Mouse (Mus musculus) CH12.LX (cell line): ENCODE data around the gene Prkaa2. TPM values are rescaled to one million over a fixed set of nuclear protein-coding genes. Genes with fewer than 3 reads are reported as not detected.

Source experiments
- DNase-seq: peaks from one replicate; pipeline ENCODE4 v3.0.0-alpha.2; 2013; ENCODE audit errors: extremely low read depth
- H3K27ac ChIP-seq: 2 replicates; pipeline ENCODE4 v1.5.1; 2012; ENCODE audit warnings: low read depth, mild to moderate bottlenecking, control low read depth, moderate library complexity; ENCODE audit not compliant: insufficient read depth
- H3K27me3 ChIP-seq: replicated peaks from 2 replicates; pipeline ENCODE3; 2012; ENCODE audit warnings: inconsistent platforms
- H3K36me3 ChIP-seq, 2 experiments: replicated peaks in 1 of 2; 2 replicates each; pipeline versions ENCODE3 to v1.6.1; 2012; ENCODE audit warnings: inconsistent platforms in 1 of 2, low read length in 1 of 2, mild to moderate bottlenecking in 1 of 2, mixed read lengths in 1 of 2, moderate library complexity in 1 of 2; ENCODE audit not compliant: control insufficient read depth in 1 of 2, insufficient read depth in 1 of 2
- H3K4me1 ChIP-seq, 2 experiments: 2 replicates each; pipeline ENCODE4 v1.6.1; 2012; ENCODE audit warnings: inconsistent platforms in 1 of 2, moderate library complexity in 1 of 2; ENCODE audit not compliant: insufficient read depth in 2 of 2, control insufficient read depth in 1 of 2
- H3K4me2 ChIP-seq: 2 replicates; pipeline ENCODE4 v1.6.1; 2012; ENCODE audit warnings: low read depth, mild to moderate bottlenecking, control low read depth; ENCODE audit not compliant: poor library complexity, insufficient read depth, severe bottlenecking
- H3K4me3 ChIP-seq, 3 experiments: fragments of 150-350 bp in 1 of 3; sonication (generic) in 1 of 3; replicated peaks in 1 of 3; 2 replicates each; pipeline versions ENCODE3 to v1.5.1; 2011 to 2012; ENCODE audit warnings: low read depth in 2 of 3, low read length in 2 of 3, mild to moderate bottlenecking in 2 of 3, moderate library complexity in 2 of 3, control low read depth in 1 of 3, improper control_type of control experiment in 1 of 3, inconsistent platforms in 1 of 3, mixed read lengths in 1 of 3; ENCODE audit not compliant: poor library complexity in 1 of 3
- H3K79me2 ChIP-seq: replicated peaks from 2 replicates; pipeline ENCODE4 v1.6.1; 2012; ENCODE audit warnings: mild to moderate bottlenecking, moderate library complexity; ENCODE audit not compliant: control insufficient read depth, poor library complexity, insufficient read depth, severe bottlenecking; ENCODE audit errors: extremely low read depth
- H3K9ac ChIP-seq: 2 replicates; pipeline ENCODE4 v1.6.1; 2012; ENCODE audit warnings: low read depth, mild to moderate bottlenecking, control low read depth, moderate library complexity; ENCODE audit not compliant: insufficient read depth
- H3K9me3 ChIP-seq: replicated peaks from 2 replicates; pipeline ENCODE3; 2012; ENCODE audit warnings: low read length, inconsistent platforms, mixed read lengths
- BHLHE40 ChIP-seq: IDR thresholded peaks from 2 replicates; pipeline ENCODE4 v1.6.1; 2011; ENCODE audit warnings: mild to moderate bottlenecking, low read depth, low read length, improper control_type of control experiment
- CHD2 ChIP-seq: IDR thresholded peaks from 2 replicates; pipeline ENCODE4 v1.6.1; 2011; ENCODE audit warnings: low read length, improper control_type of control experiment
- CTCF ChIP-seq, 2 experiments: IDR thresholded peaks in 1 of 2; conservative IDR thresholded peaks in 1 of 2; 2 replicates each; pipeline ENCODE4 v1.5.1; 2011 to 2012; ENCODE audit warnings: low read depth in 2 of 2, low read length in 2 of 2, improper control_type of control experiment in 1 of 2, inconsistent platforms in 1 of 2, mild to moderate bottlenecking in 1 of 2, moderate library complexity in 1 of 2
- ELF1 ChIP-seq: IDR thresholded peaks from 2 replicates; pipeline ENCODE4 v1.6.1; 2014; ENCODE audit warnings: low read depth, mild to moderate bottlenecking, inconsistent platforms, low read length, improper control_type of control experiment
- ETS1 ChIP-seq: conservative IDR thresholded peaks from 2 replicates; pipeline ENCODE4 v1.6.1; 2012; ENCODE audit warnings: low read depth, mild to moderate bottlenecking, inconsistent platforms, low read length, improper control_type of control experiment, moderate library complexity
- HCFC1 ChIP-seq: IDR thresholded peaks from 2 replicates; pipeline ENCODE4 v1.6.1; 2012; ENCODE audit warnings: low read depth, mild to moderate bottlenecking, inconsistent platforms, low read length, improper control_type of control experiment
- JUN ChIP-seq: IDR thresholded peaks from 2 replicates; pipeline ENCODE4 v1.6.1; 2011; ENCODE audit warnings: low read depth, mild to moderate bottlenecking, low read length, improper control_type of control experiment, moderate library complexity; ENCODE audit not compliant: insufficient read depth
- MAX ChIP-seq: IDR thresholded peaks from 2 replicates; pipeline ENCODE4 v1.6.1; 2011; ENCODE audit warnings: low read length, improper control_type of control experiment
- MAZ ChIP-seq: IDR thresholded peaks from 2 replicates; pipeline ENCODE4 v1.6.1; 2012; ENCODE audit warnings: low read depth, mild to moderate bottlenecking, inconsistent platforms, low read length, improper control_type of control experiment, moderate library complexity
- MEF2A ChIP-seq: IDR thresholded peaks from 2 replicates; pipeline ENCODE4 v1.6.1; 2014; ENCODE audit warnings: low read depth, mild to moderate bottlenecking, inconsistent platforms, low read length, improper control_type of control experiment, borderline replicate concordance
- MYC ChIP-seq: IDR thresholded peaks from 2 replicates; pipeline ENCODE4 v1.6.1; 2011; ENCODE audit warnings: low read depth, mild to moderate bottlenecking, improper control_type of control experiment, low read length
- NELFE ChIP-seq: IDR thresholded peaks from 2 replicates; pipeline ENCODE4 v1.6.1; 2011; ENCODE audit warnings: low read depth, low read length, improper control_type of control experiment
- NRF1 ChIP-seq: IDR thresholded peaks from 2 replicates; pipeline ENCODE4 v1.6.1; 2014; ENCODE audit warnings: low read depth, mild to moderate bottlenecking, inconsistent platforms, low read length, improper control_type of control experiment, moderate library complexity
- POLR2AphosphoS2 ChIP-seq: IDR thresholded peaks from 2 replicates; pipeline ENCODE4 v1.6.1; 2011; ENCODE audit warnings: low read depth, low read length, improper control_type of control experiment
- RAD21 ChIP-seq: IDR thresholded peaks from 2 replicates; pipeline ENCODE4 v1.6.1; 2011; ENCODE audit warnings: low read depth, mild to moderate bottlenecking, low read length, improper control_type of control experiment, moderate library complexity
- RCOR1 ChIP-seq: conservative IDR thresholded peaks from 2 replicates; pipeline ENCODE4 v1.6.1; 2012; ENCODE audit warnings: low read depth, mild to moderate bottlenecking, inconsistent platforms, low read length, improper control_type of control experiment
- SIN3A ChIP-seq: IDR thresholded peaks from 2 replicates; pipeline ENCODE4 v1.6.1; 2012; ENCODE audit warnings: low read length, improper control_type of control experiment, inconsistent platforms
- SMC3 ChIP-seq: IDR thresholded peaks from 2 replicates; pipeline ENCODE4 v1.6.1; 2011; ENCODE audit warnings: low read depth, low read length, improper control_type of control experiment
- UBTF ChIP-seq: IDR thresholded peaks from 2 replicates; pipeline ENCODE4 v1.6.1; 2012; ENCODE audit warnings: low read depth, mild to moderate bottlenecking, inconsistent platforms, low read length, improper control_type of control experiment, moderate library complexity
- USF1 ChIP-seq: IDR thresholded peaks from 2 replicates; pipeline ENCODE4 v1.6.1; 2014; ENCODE audit warnings: low read depth, mild to moderate bottlenecking, inconsistent platforms, low read length, improper control_type of control experiment
- USF2 ChIP-seq: conservative IDR thresholded peaks from 2 replicates; pipeline ENCODE4 v1.6.1; 2011; ENCODE audit warnings: low read depth, low read length, improper control_type of control experiment
- ZKSCAN1 ChIP-seq: IDR thresholded peaks from 2 replicates; pipeline ENCODE4 v1.6.1; 2012; ENCODE audit warnings: low read depth, inconsistent platforms, low read length, improper control_type of control experiment, borderline replicate concordance
- dilution Hi-C: fragments of 300-500 bp; cut with MboI; formaldehyde crosslinking; loops from 2 replicates; pipeline ENCODE4 v1.14.3; 2020; ENCODE audit warnings: low sequenced_read_pairs; ENCODE audit not compliant: extremely low pct_unique_long_range_greater_than_20kb, extremely low pct_ligation_motif_present
- in situ Hi-C: fragments of 300-500 bp; cut with MboI; formaldehyde crosslinking; loops from 3 replicates; pipeline ENCODE4 v1.14.3; 2019; ENCODE audit warnings: low sequenced_read_pairs, low pct_ligation_motif_present, low pct_unique_long_range_greater_than_20kb, mixed read lengths
- polyA plus RNA-seq: library from polyadenylated mRNA; unstranded; fragments of >175 nt; gene quantifications from 2 replicates; pipeline ENCODE4 v1.2.1, GENCODE M21; 2012; ENCODE audit warnings: low read depth; ENCODE audit not compliant: insufficient read length
- total RNA-seq, 2 experiments: library from RNA; depleted of rRNA; stranded (reverse); fragments of 300-350 nt in 1 of 2; fragments of >200 nt in 1 of 2; gene quantifications; 2 replicates each; pipeline ENCODE4 v1.2.3; 2012 to 2014

Prkaa2 gene
- total and polyA plus RNA-seq, 3 experiments, result 0.23 to 0.68 (median 0.29) TPM

GRCm38 (mm10) chr4:105070982-105071381, 38.7 kb downstream of the Prkaa2 start:
- Histone ChIP-seq H3K36me3 (no peaks in the 10 kb centered on the region), H3K27me3 (peaks cover 1% of the 10 kb centered on the region), H3K4me3 (no peak overlapping the region), H3K79me2 (no peaks in the 10 kb centered on the region), H3K9ac (no peak overlapping the region), H3K4me2 (no peak overlapping the region), H3K9me3 (no peaks in the 10 kb centered on the region), H3K4me1 (peaks cover 0 to 7% of the 10 kb centered on the region in 2 experiments; a peak in 2 of 4 replicates), H3K27ac (no peak overlapping the region)
- TF ChIP-seq CTCF (conservative IDR thresholded peaks at IDR 0.05 in 1 of 2, IDR thresholded peaks at IDR 0.05 in 1 of 2; ENCODE audit: low read depth in 2 of 2, low read length in 2 of 2) (peak; percentile 75 to 87), RAD21 (peak; percentile 62), RCOR1 (no peak), MYC (no peak), MAX (no peak), SMC3 (peak; percentile 78), ELF1 (peak; percentile 56), ZKSCAN1 (no peak), MEF2A (0 out of 2 replicates have a peak, but pooled peaks have one; percentile 34)
- in situ Hi-C loops (no loop called here), dilution Hi-C loops (no loop called here)
- peak; percentile 86 for DNase-seq

GRCm38 (mm10) chr4:105051291-105051690, 58.4 kb downstream of the Prkaa2 start:
- no peak overlapping the region for H3K4me3 ChIP-seq
- TF ChIP-seq MAZ (no peak), ETS1 (no peak), JUN (no peak), NELFE (no peak), UBTF (no peak), HCFC1 (no peak), BHLHE40 (no peak), USF2 (no peak), NRF1 (no peak), SIN3A (no peak), USF1 (no peak), POLR2AphosphoS2 (no peak), CHD2 (no peak), RCOR1 (no peak), MAX (no peak)
- in situ Hi-C loops, result no loop called here

More at GRCm38 (mm10) chr4:105051291-105051690, 58.4 kb downstream of the Prkaa2 start:
- Histone ChIP-seq H3K4me1 (peaks cover 0 to 3% of the 10 kb centered on the region in 2 experiments; a peak in 1 of 4 replicates), H3K27me3 (no peaks in the 10 kb centered on the region), H3K4me2 (no peak overlapping the region), H3K9me3 (no peaks in the 10 kb centered on the region), H3K9ac (no peak overlapping the region), H3K27ac (no peak overlapping the region), H3K79me2 (no peaks in the 10 kb centered on the region), H3K36me3 (no peaks in the 10 kb centered on the region)
- dilution Hi-C loops, result no loop called here
- DNase-seq, result no peak
